Mouse (Mus musculus): ENCODE measurements at regions not wholly inside any gene's neighbourhood (a gene's known extent, or its start where the extent isn't known, plus 50 kb on each side); places are given as distances from the start of the nearest gene placed in this dataset.

- H3K4me2 ChIP-seq (replicated peaks; ENCODE audit: low read depth, low read length), result no peak overlapping the region
- no peak overlapping the region for H3K27ac ChIP-seq (ENCODE audit: low read length)
- H3K4me1 ChIP-seq (ENCODE audit: insufficient read depth, low read length), result no peaks in the 10 kb centered on the region
- H3K9me3 ChIP-seq (ENCODE audit: low read length), result no peaks in the 10 kb centered on the region
- no peaks in the 10 kb centered on the region for H3K27me3 ChIP-seq (ENCODE audit: insufficient read depth, low read length)
- H3K4me3 ChIP-seq (ENCODE audit: low read length), result no peak overlapping the region
- no peaks in the 10 kb centered on the region for H3K36me3 ChIP-seq (ENCODE audit: insufficient read depth, low read length)
- no peak for ATAC-seq (ENCODE audit: low FRiP score, low TSS enrichment)
- H3K9ac ChIP-seq (replicated peaks; ENCODE audit: low read length), result no peak overlapping the region
Measured at GRCm38 (mm10) chr12:5866701-5867100, 491.2 kb upstream of the Klhl29 start.

GRCm38 (mm10) chr12:5859795-5860194 lies 484.3 kb upstream of the Klhl29 start:
- ATAC-seq (ENCODE audit: low FRiP score, low TSS enrichment), result no peak
- 66% methylated on average over 2 of the region's 2 CpGs for WGBS
- H3K4me2 ChIP-seq (replicated peaks; ENCODE audit: low read depth, low read length), result no peak overlapping the region
- no peak overlapping the region for H3K27ac ChIP-seq (ENCODE audit: low read length)
- no peaks in the 10 kb centered on the region for H3K27me3 ChIP-seq (ENCODE audit: insufficient read depth, low read length)
- no peaks in the 10 kb centered on the region for H3K36me3 ChIP-seq (ENCODE audit: insufficient read depth, low read length)
- no peak overlapping the region for H3K9ac ChIP-seq (replicated peaks; ENCODE audit: low read length)
- no peaks in the 10 kb centered on the region for H3K9me3 ChIP-seq (ENCODE audit: low read length)
- no peaks in the 10 kb centered on the region for H3K4me1 ChIP-seq (ENCODE audit: insufficient read depth, low read length)
- no peak overlapping the region for H3K4me3 ChIP-seq (ENCODE audit: low read length)

GRCm38 (mm10) chr12:5856421-5856820 lies 480.9 kb upstream of the Klhl29 start:
- Histone ChIP-seq H3K9me3 (ENCODE audit: low read length) (no peaks in the 10 kb centered on the region), H3K27me3 (ENCODE audit: insufficient read depth, low read length) (no peaks in the 10 kb centered on the region), H3K4me3 (ENCODE audit: low read length) (no peak overlapping the region), H3K4me2 (replicated peaks; ENCODE audit: low read depth, low read length) (no peak overlapping the region), H3K27ac (ENCODE audit: low read length) (no peak overlapping the region), H3K4me1 (ENCODE audit: insufficient read depth, low read length) (no peaks in the 10 kb centered on the region), H3K9ac (replicated peaks; ENCODE audit: low read length) (no peak overlapping the region), H3K36me3 (ENCODE audit: insufficient read depth, low read length) (no peaks in the 10 kb centered on the region)
- WGBS, result 62% methylated on average over 3 of the region's 3 CpGs
- no peak for ATAC-seq (ENCODE audit: low FRiP score, low TSS enrichment)

- Histone ChIP-seq H3K27ac (ENCODE audit: low read length) (no peak overlapping the region), H3K4me2 (replicated peaks; ENCODE audit: low read depth, low read length) (no peak overlapping the region), H3K9me3 (ENCODE audit: low read length) (no peaks in the 10 kb centered on the region), H3K36me3 (ENCODE audit: insufficient read depth, low read length) (no peaks in the 10 kb centered on the region), H3K27me3 (ENCODE audit: insufficient read depth, low read length) (no peaks in the 10 kb centered on the region), H3K4me1 (ENCODE audit: insufficient read depth, low read length) (peaks cover 13% of the 10 kb centered on the region), H3K9ac (replicated peaks; ENCODE audit: low read length) (no peak overlapping the region), H3K4me3 (ENCODE audit: low read length) (no peak overlapping the region)
- WGBS, result 60% methylated on average over 2 of the region's 2 CpGs
- no peak for ATAC-seq (ENCODE audit: low FRiP score, low TSS enrichment)
Measured at GRCm38 (mm10) chr12:5810427-5810826, 434.9 kb upstream of the Klhl29 start.

GRCm38 (mm10) chr12:5810009-5810408 lies 434.5 kb upstream of the Klhl29 start:
- no peak overlapping the region for H3K4me3 ChIP-seq (ENCODE audit: low read length)
- ATAC-seq (ENCODE audit: low FRiP score, low TSS enrichment), result no peak
- no peaks in the 10 kb centered on the region for H3K36me3 ChIP-seq (ENCODE audit: insufficient read depth, low read length)
- H3K27ac ChIP-seq (ENCODE audit: low read length), result no peak overlapping the region
- peaks cover 13% of the 10 kb centered on the region for H3K4me1 ChIP-seq (ENCODE audit: insufficient read depth, low read length)
- no peak overlapping the region for H3K9ac ChIP-seq (replicated peaks; ENCODE audit: low read length)
- WGBS, result 57% methylated on average over 4 of the region's 4 CpGs
- H3K9me3 ChIP-seq (ENCODE audit: low read length), result no peaks in the 10 kb centered on the region
- no peak overlapping the region for H3K4me2 ChIP-seq (replicated peaks; ENCODE audit: low read depth, low read length)
- no peaks in the 10 kb centered on the region for H3K27me3 ChIP-seq (ENCODE audit: insufficient read depth, low read length)

DNA sequence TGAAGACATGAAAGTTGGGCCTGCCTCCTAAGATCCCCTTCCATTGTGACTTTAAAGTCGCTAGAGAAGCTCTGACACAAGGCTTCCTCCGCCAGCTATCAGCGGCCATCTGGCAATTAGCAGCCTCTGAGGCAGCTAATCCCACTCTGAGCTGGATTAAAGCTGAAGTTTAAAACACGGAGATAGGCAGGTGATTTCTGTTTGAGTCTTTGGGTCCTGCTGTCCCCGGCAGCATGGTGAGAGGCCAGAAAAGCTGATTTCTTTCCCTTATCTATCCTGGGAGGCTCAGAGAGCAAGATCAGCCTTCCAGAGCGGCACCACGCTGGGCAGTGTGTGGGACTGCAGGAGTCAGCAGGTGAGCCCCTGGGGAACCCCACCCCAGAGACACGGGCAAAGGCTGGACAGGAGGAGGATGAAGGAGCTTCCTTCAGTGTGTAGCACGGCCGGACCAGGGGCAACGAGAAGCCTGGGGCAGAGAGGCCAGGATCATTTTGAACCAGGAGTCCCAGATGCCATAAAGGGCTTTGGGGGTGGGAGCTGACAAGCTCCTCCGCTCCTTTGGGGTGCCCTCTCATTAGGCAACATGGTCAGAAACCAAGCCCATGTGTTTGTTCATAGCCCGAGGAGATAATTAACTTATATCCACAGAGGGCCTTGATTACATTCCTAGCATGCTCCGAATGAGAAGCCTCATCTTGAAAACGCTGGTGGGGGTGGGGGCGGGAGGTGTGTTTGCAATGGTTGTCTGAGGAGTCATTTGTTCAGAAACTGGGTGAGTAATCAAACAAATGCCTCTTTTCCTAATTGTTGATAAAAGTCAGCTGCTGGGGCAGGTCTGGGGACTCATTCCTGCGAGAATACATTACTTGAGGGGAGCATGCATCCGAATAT lies 432.8 kb upstream of the Klhl29 start:
- Histone ChIP-seq H3K9me3 (ENCODE audit: low read length) (no peaks in the 10 kb centered on the region), H3K4me1 (ENCODE audit: insufficient read depth, low read length) (peaks cover 13% of the 10 kb centered on the region), H3K4me2 (replicated peaks; ENCODE audit: low read depth, low read length) (no peak overlapping the region), H3K27me3 (ENCODE audit: insufficient read depth, low read length) (no peaks in the 10 kb centered on the region), H3K9ac (replicated peaks; ENCODE audit: low read length) (no peak overlapping the region), H3K27ac (ENCODE audit: low read length) (no peak overlapping the region), H3K36me3 (ENCODE audit: insufficient read depth, low read length) (no peaks in the 10 kb centered on the region), H3K4me3 (ENCODE audit: low read length) (no peak overlapping the region)
- WGBS, result 34% methylated on average over 18 of the region's 18 CpGs
- ATAC-seq (ENCODE audit: low FRiP score, low TSS enrichment), result 0 out of 2 replicates have a peak, but pooled peaks have one; percentile 23

DNA sequence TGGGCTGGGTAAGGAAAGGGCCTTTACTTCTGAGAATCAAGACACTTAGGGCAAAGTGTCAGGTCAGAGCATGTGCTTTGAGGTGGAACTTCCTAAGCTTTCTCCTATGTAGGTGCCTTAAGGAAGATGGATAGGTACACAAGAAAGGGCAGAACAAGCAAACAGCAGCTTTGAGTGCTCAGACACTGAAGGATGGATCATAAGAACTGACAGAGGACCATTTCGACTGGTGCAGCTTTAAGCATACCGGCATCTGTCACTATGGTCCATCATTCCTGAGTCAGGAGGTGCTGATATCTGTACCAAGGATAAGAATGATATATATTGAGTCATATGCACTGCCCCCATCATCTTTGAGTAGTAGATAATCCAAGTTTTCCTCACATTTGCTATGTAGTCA lies 430.2 kb upstream of the Klhl29 start:
- H3K9me3 ChIP-seq (ENCODE audit: low read length), result no peaks in the 10 kb centered on the region
- H3K4me3 ChIP-seq (ENCODE audit: low read length), result no peak overlapping the region
- H3K27me3 ChIP-seq (ENCODE audit: insufficient read depth, low read length), result no peaks in the 10 kb centered on the region
- H3K9ac ChIP-seq (replicated peaks; ENCODE audit: low read length), result no peak overlapping the region
- WGBS, result 88% methylated on average over 2 of the region's 2 CpGs
- no peaks in the 10 kb centered on the region for H3K36me3 ChIP-seq (ENCODE audit: insufficient read depth, low read length)
- H3K27ac ChIP-seq (ENCODE audit: low read length), result no peak overlapping the region
- no peak overlapping the region for H3K4me2 ChIP-seq (replicated peaks; ENCODE audit: low read depth, low read length)
- ATAC-seq (ENCODE audit: low FRiP score, low TSS enrichment), result no peak
- H3K4me1 ChIP-seq (ENCODE audit: insufficient read depth, low read length), result peaks cover 13% of the 10 kb centered on the region

- no peak overlapping the region for H3K27ac ChIP-seq (ENCODE audit: low read length)
- H3K9me3 ChIP-seq (ENCODE audit: low read length), result no peaks in the 10 kb centered on the region
- H3K27me3 ChIP-seq (ENCODE audit: insufficient read depth, low read length), result no peaks in the 10 kb centered on the region
- H3K9ac ChIP-seq (replicated peaks; ENCODE audit: low read length), result no peak overlapping the region
- H3K4me2 ChIP-seq (replicated peaks; ENCODE audit: low read depth, low read length), result no peak overlapping the region
- 51% methylated on average over 7 of the region's 7 CpGs for WGBS
- no peak for ATAC-seq (ENCODE audit: low FRiP score, low TSS enrichment)
- H3K4me1 ChIP-seq (ENCODE audit: insufficient read depth, low read length), result no peaks in the 10 kb centered on the region
- no peak overlapping the region for H3K4me3 ChIP-seq (ENCODE audit: low read length)
- H3K36me3 ChIP-seq (ENCODE audit: insufficient read depth, low read length), result no peaks in the 10 kb centered on the region
Measured at GRCm38 (mm10) chr12:5793051-5793450, 417.6 kb upstream of the Klhl29 start.

- H3K4me1 ChIP-seq (ENCODE audit: insufficient read depth, low read length), result no peaks in the 10 kb centered on the region
- no peaks in the 10 kb centered on the region for H3K9me3 ChIP-seq (ENCODE audit: low read length)
- WGBS, result 45% methylated on average over 7 of the region's 7 CpGs
- H3K4me3 ChIP-seq (ENCODE audit: low read length), result no peak overlapping the region
- no peaks in the 10 kb centered on the region for H3K36me3 ChIP-seq (ENCODE audit: insufficient read depth, low read length)
- H3K9ac ChIP-seq (replicated peaks; ENCODE audit: low read length), result no peak overlapping the region
- H3K27me3 ChIP-seq (ENCODE audit: insufficient read depth, low read length), result no peaks in the 10 kb centered on the region
- peak; percentile 49; the same call in 1 of the 2 replicates for ATAC-seq (ENCODE audit: low FRiP score, low TSS enrichment)
- no peak overlapping the region for H3K27ac ChIP-seq (ENCODE audit: low read length)
- no peak overlapping the region for H3K4me2 ChIP-seq (replicated peaks; ENCODE audit: low read depth, low read length)
Measured at GRCm38 (mm10) chr12:5787074-5787813, 411.8 kb upstream of the Klhl29 start.

DNA sequence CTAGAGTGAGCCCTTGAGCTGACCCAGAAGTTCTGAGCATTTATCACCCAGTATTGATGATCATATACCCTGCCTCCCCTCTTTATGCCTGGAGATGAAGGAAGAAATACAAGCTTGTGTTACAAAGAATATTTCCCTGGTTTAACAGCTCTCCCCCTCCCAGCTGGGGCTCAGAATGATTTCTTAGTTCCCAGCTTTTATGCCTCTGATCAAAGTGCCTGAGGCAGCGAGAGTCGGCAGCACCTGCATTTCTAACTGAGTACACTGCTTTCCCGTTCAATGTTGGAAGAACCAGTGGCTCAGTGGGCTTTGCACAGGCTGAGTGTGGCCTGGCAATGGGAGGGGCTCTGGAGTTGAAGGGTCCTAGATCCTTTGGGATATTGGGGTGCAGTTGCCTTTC lies 405.8 kb upstream of the Klhl29 start:
- Histone ChIP-seq H3K9me3 (ENCODE audit: low read length) (no peaks in the 10 kb centered on the region), H3K9ac (replicated peaks; ENCODE audit: low read length) (no peak overlapping the region), H3K4me3 (ENCODE audit: low read length) (no peak overlapping the region), H3K4me2 (replicated peaks; ENCODE audit: low read depth, low read length) (no peak overlapping the region), H3K36me3 (ENCODE audit: insufficient read depth, low read length) (no peaks in the 10 kb centered on the region), H3K4me1 (ENCODE audit: insufficient read depth, low read length) (no peaks in the 10 kb centered on the region), H3K27ac (ENCODE audit: low read length) (no peak overlapping the region), H3K27me3 (ENCODE audit: insufficient read depth, low read length) (no peaks in the 10 kb centered on the region)
- ATAC-seq (ENCODE audit: low FRiP score, low TSS enrichment), result 0 out of 2 replicates have a peak, but pooled peaks have one; percentile 19
- 24% methylated on average over 3 of the region's 3 CpGs for WGBS

Measured in kidney, embryonic 16.5 days (tissue).